Mouse (Mus musculus) MEL (cell line): Measurements from ENCODE around the gene Adprh.

Experiments used
- CHD2 ChIP-seq: IDR thresholded peaks from 2 replicates; pipeline ENCODE4 v1.6.1; 2011; ENCODE audit warnings: low read length, improper control_type of control experiment
- CTCF ChIP-seq, 3 experiments: IDR thresholded peaks in 2 of 3; conservative IDR thresholded peaks in 1 of 3; 2 replicates each; pipeline ENCODE4 v1.5.1; 2011 to 2012; ENCODE audit warnings: low read length in 3 of 3, low read depth in 2 of 3, mild to moderate bottlenecking in 2 of 3, improper control_type of control experiment in 1 of 3, inconsistent platforms in 1 of 3, mixed read lengths in 1 of 3, moderate library complexity in 1 of 3; ENCODE audit not compliant: control insufficient read depth in 1 of 3, insufficient read depth in 1 of 3, poor library complexity in 1 of 3, severe bottlenecking in 1 of 3
- GABPA ChIP-seq: IDR thresholded peaks from 2 replicates; pipeline ENCODE4 v1.6.1; 2012; ENCODE audit warnings: low read depth, mild to moderate bottlenecking, inconsistent platforms, low read length, improper control_type of control experiment, moderate library complexity
- GATA1 ChIP-seq: IDR thresholded peaks from 2 replicates; pipeline ENCODE4 v1.6.1; 2011; ENCODE audit warnings: low read depth, low read length, improper control_type of control experiment
- MXI1 ChIP-seq: IDR thresholded peaks from 2 replicates; pipeline ENCODE4 v1.6.1; 2011; ENCODE audit warnings: mild to moderate bottlenecking, low read depth, low read length, improper control_type of control experiment
- NRF1 ChIP-seq: IDR thresholded peaks from 2 replicates; pipeline ENCODE4 v1.6.1; 2014; ENCODE audit warnings: low read depth, mild to moderate bottlenecking, inconsistent platforms, low read length, improper control_type of control experiment, moderate library complexity; ENCODE audit not compliant: poor library complexity, insufficient read depth, severe bottlenecking
- POLR2A ChIP-seq, 2 experiments: IDR thresholded peaks; 2 replicates each; pipeline ENCODE4 v1.6.1; 2011 to 2012; ENCODE audit warnings: low read length in 2 of 2, mild to moderate bottlenecking in 2 of 2, control low read depth in 1 of 2, improper control_type of control experiment in 1 of 2, low read depth in 1 of 2, moderate library complexity in 1 of 2; ENCODE audit not compliant: control insufficient read depth in 1 of 2, insufficient read depth in 1 of 2, poor library complexity in 1 of 2
- TAL1 ChIP-seq: IDR thresholded peaks from 2 replicates; pipeline ENCODE4 v1.6.1; 2012; ENCODE audit warnings: mild to moderate bottlenecking, inconsistent platforms, low read length, moderate library complexity, mixed read lengths
- TCF12 ChIP-seq: IDR thresholded peaks from 2 replicates; pipeline ENCODE4 v1.6.1; 2014; ENCODE audit warnings: low read depth, mild to moderate bottlenecking, inconsistent platforms, low read length, improper control_type of control experiment, moderate library complexity
- UBTF ChIP-seq: IDR thresholded peaks from 2 replicates; pipeline ENCODE4 v1.6.1; 2012; ENCODE audit warnings: low read depth, mild to moderate bottlenecking, inconsistent platforms, low read length, improper control_type of control experiment, moderate library complexity, borderline replicate concordance; ENCODE audit not compliant: insufficient read depth
- USF1 ChIP-seq: IDR thresholded peaks from 2 replicates; pipeline ENCODE4 v1.6.1; 2014; ENCODE audit warnings: low read depth, mild to moderate bottlenecking, inconsistent platforms, low read length, improper control_type of control experiment, moderate library complexity
- ZC3H11A ChIP-seq: IDR thresholded peaks from 2 replicates; pipeline ENCODE4 v1.6.1; 2012; ENCODE audit warnings: low read depth, mild to moderate bottlenecking, inconsistent platforms, low read length, improper control_type of control experiment
- ZMIZ1 ChIP-seq: IDR thresholded peaks from 2 replicates; pipeline ENCODE4 v1.6.1; 2012; ENCODE audit warnings: low read depth, mild to moderate bottlenecking, inconsistent platforms, low read length, improper control_type of control experiment, moderate library complexity
- ZNF384 ChIP-seq: IDR thresholded peaks from 2 replicates; pipeline ENCODE4 v1.6.1; 2012; ENCODE audit warnings: low read depth, mild to moderate bottlenecking, inconsistent platforms, low read length, improper control_type of control experiment

- TF ChIP-seq GATA1 = no peak
- TF ChIP-seq ZC3H11A = no peak
- no peak for TF ChIP-seq USF1
- no peak for TF ChIP-seq ZNF384
- TF ChIP-seq TAL1 = no peak
- no peak for TF ChIP-seq CHD2
- TF ChIP-seq GABPA = no peak
- TF ChIP-seq UBTF = no peak
- TF ChIP-seq CTCF (IDR thresholded peaks at IDR 0.05 in 2 of 3, conservative IDR thresholded peaks at IDR 0.05 in 1 of 3; ENCODE audit: control insufficient read depth in 1 of 3, insufficient read depth in 1 of 3, low read depth in 2 of 3, low read length in 3 of 3, poor library complexity in 1 of 3, severe bottlenecking in 1 of 3) = no peak
- no peak for TF ChIP-seq TCF12
- no peak for TF ChIP-seq NRF1
- no peak for TF ChIP-seq POLR2A (IDR thresholded peaks at IDR 0.05; ENCODE audit: control insufficient read depth in 1 of 2, insufficient read depth in 1 of 2, low read depth in 1 of 2, low read length in 2 of 2, poor library complexity in 1 of 2)
- TF ChIP-seq ZMIZ1 = no peak
- TF ChIP-seq MXI1 = no peak
These were observed 13.3 kb downstream of the Adprh start for GRCm38 (mm10) chr16:38439190-38439589.
